Mouse (Mus musculus): ENCODE results near the gene 5031410I06Rik. TPM values are rescaled to one million over a fixed set of nuclear protein-coding genes. Genes with fewer than 3 reads are reported as not detected.

The 5031410I06Rik gene
- 0.08 TPM in 1 of 2 replicates, not detected in the other for polyA plus RNA-seq (2015; fragmentation: Nextera tagmentation; extraction: Ambion mirVana)

GRCm38 (mm10) chr5:26105262-26105661 lies at the start of gene 5031410I06Rik:
Gene 5031410I06Rik, minus strand, starts transcription at chr5:26105362.

GRCm38 (mm10) chr5:26121321-26121720 lies 16.2 kb upstream of the 5031410I06Rik start, which contains the start of gene Gm10220:
Gene Gm10220, minus strand, starts transcription at chr5:26121421.

GRCm38 (mm10) chr5:26089191-26089590 lies 16.0 kb downstream of the 5031410I06Rik start, which contains the start of gene Gm10471:
Gene Gm10471, minus strand, starts transcription at chr5:26089291.

GRCm38 (mm10) chr5:26058481-26058880 lies 46.7 kb downstream of the 5031410I06Rik start, which contains the start of gene Gm7347:
Gene Gm7347, minus strand, starts transcription at chr5:26058581.

Other genes with a start within 250 kb of the 5031410I06Rik start
- 0.16 and 0.18 TPM in 2 replicates for gene Gm21663, start 163.0 kb downstream of the 5031410I06Rik start, polyA plus RNA-seq (2015; fragmentation: Nextera tagmentation; extraction: Ambion mirVana)
- gene Gm21671, start 150.9 kb downstream of the 5031410I06Rik start, polyA plus RNA-seq (2015; fragmentation: Nextera tagmentation; extraction: Ambion mirVana) = 0.11 and 0.23 TPM in 2 replicates
- gene Gm21680, start 132.7 kb downstream of the 5031410I06Rik start, polyA plus RNA-seq (2015; fragmentation: Nextera tagmentation; extraction: Ambion mirVana) = 0.06 and 0.25 TPM in 2 replicates
- 0.12 and 0.31 TPM in 2 replicates for gene Gm21698, start 116.7 kb downstream of the 5031410I06Rik start, polyA plus RNA-seq (2015; fragmentation: Nextera tagmentation; extraction: Ambion mirVana)
- gene Gm1979, start 100.6 kb downstream of the 5031410I06Rik start, polyA plus RNA-seq (2015; fragmentation: Nextera tagmentation; extraction: Ambion mirVana) = 0.12 and 0.17 TPM in 2 replicates
- 0.12 TPM in 1 of 2 replicates, not detected in the other for gene Gm5862, start 82.4 kb downstream of the 5031410I06Rik start, polyA plus RNA-seq (2015; fragmentation: Nextera tagmentation; extraction: Ambion mirVana)
- gene Speer4a, start 65.8 kb downstream of the 5031410I06Rik start, polyA plus RNA-seq (2015; fragmentation: Nextera tagmentation; extraction: Ambion mirVana) = 0.13 and 0.42 TPM in 2 replicates
- gene Gm7347, start 46.8 kb downstream of the 5031410I06Rik start, polyA plus RNA-seq (2015; fragmentation: Nextera tagmentation; extraction: Ambion mirVana) = 0.06 and 0.27 TPM in 2 replicates
- 0.06 and 0.10 TPM in 2 replicates for gene Gm10471, start 16.1 kb downstream of the 5031410I06Rik start, polyA plus RNA-seq (2015; fragmentation: Nextera tagmentation; extraction: Ambion mirVana)
- 0.14 and 0.30 TPM in 2 replicates for gene Gm10220, start 16.1 kb upstream of the 5031410I06Rik start, polyA plus RNA-seq (2015; fragmentation: Nextera tagmentation; extraction: Ambion mirVana)
- 0.16 and 0.22 TPM in 2 replicates for gene Gm7361, start 152.3 kb upstream of the 5031410I06Rik start, polyA plus RNA-seq (2015; fragmentation: Nextera tagmentation; extraction: Ambion mirVana)

Measured in urinary bladder, postnatal 0 days (tissue).